Mouse (Mus musculus) spleen, embryonic (tissue): ENCODE results near the gene Ghrl.

Experiments used
- CTCF ChIA-PET: fragments of 350-600 bp; sonication (Branson Sonifier 250); formaldehyde crosslinking; loops from one replicate; lab custom pipeline; 2022; lab: Charles Lee

Gene Ghrl

DNA sequence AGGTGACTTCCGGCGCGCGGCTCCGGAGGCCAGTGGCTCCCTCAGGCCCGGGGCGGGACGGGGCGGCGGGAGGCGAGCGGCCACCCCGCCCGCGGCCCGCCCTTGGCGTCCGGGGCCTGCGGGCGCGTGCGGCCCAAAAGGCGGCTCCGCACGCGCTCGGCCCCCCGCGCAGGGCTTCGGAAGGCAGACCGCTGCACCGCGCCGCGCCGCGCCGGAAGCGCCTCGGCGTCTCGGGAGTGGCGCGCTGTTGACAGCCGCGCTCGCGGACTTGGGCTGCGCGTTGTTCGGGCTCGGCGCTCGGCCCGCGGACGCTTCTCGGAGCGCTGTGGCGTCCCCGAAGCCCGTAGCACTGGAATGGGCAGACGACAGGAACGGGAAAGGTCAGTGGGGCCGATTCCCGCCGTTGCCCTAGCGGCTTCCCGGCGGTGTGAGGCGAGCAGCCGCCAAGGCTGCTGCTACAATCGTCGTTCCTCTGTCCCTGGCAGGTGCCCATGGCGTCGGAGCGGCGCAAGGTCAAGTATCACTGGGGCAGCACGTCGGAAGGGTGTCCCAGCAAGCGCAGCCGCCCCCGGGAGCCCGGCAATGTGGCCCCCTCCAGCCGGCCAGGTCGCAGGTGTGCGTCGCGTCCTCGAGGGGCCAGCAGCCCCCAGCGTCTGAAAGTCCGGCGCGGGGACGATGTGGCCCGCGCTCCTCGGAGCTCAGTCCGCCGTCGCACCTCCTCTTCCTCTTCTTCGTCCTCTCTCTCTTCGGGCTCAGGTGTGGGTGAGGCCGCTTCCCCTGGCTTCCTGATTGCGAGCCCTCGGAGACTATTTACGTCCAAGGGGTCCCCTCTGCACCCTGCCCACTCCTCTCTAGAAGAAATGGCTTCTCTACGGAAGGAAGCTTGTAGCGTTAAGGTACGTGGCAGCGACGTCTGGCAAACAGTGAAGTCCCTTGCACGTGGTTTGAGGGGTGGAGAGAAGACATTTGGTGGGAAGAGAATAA, 22.2 kb downstream of the Ghrl start:
- CTCF ChIA-PET = interaction anchor here (0.7 to 0.8 kb wide), 2 partner anchors 35 to 90 kb away, joined by 3 to 5 read pairs; no protein-coding TSS in a partner anchor

DNA sequence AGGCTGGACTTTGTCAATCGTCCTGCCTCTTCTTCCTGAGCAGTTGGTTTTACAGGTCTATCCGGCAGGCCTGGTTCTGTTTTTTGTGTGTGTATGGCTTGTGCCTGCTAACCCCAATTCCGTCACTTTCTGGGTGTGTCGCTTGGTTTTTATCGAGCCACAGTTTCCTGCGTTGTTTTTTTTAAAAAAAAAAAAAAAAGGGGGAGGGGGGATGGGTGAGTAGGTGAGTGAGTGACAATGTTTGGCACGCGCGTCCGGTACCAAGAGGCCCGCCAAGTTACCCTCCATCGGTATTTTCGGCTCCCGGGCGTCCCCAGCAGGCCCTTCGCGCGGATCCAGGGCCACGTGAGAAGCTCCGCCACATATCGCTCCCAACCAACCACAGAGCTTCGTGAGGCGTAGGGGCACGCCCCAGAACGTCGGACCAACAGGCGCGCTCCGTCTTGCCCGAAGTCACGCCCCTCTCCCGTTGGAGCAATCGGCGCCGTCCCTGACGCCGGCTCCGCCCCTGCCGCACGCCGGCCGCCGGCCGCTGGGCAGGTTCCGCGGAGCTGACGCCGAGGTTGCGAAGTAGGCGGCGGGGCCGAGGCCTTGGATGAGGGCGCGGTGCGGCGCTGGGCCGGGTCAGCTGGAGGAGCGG, 23.0 kb downstream of the Ghrl start, which contains the start of gene Tatdn2:
Gene Tatdn2 (plus strand): TSS at position 469 of the 640 bp plus-strand sequence.
- CTCF ChIA-PET = interaction anchor here (0.7 to 0.8 kb wide), 2 partner anchors 16 to 91 kb away, joined by 4 to 5 read pairs; no protein-coding TSS in a partner anchor

DNA sequence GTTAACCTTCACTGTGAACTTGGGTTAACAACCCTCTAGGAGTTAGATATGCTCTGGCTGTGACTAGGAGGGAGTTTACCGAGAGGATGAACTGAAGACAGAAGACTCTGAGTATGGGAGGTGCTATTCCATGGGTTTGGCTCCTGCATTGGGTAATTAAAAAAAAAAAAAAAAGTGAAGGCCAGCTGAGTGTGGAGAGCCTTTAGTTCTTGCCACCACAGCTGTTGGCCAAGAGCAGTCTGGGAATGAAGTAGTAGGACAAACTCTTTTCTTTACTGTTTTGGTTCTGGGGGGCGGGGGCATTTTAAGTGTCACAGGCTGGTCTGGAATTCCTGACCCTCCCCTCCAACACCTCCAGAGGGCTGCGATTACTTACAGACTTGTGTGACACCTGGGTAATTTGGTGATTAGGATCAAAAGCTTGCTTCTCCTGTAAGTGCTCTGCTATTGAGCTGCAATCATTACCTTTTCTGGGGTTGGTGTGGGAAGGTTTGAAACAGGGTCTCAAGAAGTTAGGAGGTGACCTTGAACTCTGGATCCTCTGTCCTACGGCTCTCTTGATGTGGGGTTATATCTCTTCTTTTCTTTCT, 23.8 kb downstream of the Ghrl start:
- CTCF ChIA-PET = interaction anchor here (0.7 to 0.8 kb wide), 2 partner anchors 15 to 41 kb away, joined by 3 to 4 read pairs; no protein-coding TSS in a partner anchor

DNA sequence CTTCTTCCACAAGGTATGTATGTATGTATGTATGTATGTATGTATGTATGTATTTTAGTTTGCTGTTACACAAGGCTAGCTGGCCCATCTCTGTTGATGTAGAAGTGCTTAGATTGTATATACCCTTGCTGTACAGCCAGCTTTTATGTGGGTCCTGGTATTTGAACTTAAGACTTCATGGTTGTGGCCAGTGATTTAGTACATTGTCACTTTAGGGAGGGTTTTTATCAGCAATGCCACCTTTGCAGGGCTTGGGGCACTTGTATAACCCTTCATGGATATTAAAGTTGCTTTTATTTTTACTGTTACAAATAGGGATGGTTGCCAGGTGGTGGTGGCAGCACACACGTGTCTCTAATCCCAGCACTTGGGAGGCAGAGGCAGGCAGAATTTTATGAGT, 24.5 kb downstream of the Ghrl start:
- CTCF ChIA-PET = interaction anchor here (0.7 kb wide), 1 partner anchor 19 kb away, joined by 3 read pairs; no protein-coding TSS in a partner anchor

DNA sequence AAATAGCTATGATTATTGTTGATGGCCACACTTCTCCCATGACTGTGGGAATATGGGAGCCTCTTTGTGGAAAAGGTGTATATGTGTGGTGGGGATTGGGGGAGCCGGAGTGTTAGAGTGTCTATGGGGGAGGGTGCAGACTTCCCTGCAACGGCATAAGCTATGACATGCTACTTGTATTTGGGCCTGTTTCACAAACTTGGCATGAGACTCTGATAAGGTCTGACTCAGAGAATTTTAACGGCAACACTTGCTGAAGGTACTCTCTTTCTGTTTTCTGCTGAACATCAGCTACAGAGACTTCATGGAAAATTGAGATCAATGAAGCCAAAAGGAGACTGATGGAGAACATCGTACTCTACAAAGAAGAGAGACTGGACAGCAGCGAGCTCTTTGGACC, 26.3 kb downstream of the Ghrl start:
- CTCF ChIA-PET = no interaction called here

DNA sequence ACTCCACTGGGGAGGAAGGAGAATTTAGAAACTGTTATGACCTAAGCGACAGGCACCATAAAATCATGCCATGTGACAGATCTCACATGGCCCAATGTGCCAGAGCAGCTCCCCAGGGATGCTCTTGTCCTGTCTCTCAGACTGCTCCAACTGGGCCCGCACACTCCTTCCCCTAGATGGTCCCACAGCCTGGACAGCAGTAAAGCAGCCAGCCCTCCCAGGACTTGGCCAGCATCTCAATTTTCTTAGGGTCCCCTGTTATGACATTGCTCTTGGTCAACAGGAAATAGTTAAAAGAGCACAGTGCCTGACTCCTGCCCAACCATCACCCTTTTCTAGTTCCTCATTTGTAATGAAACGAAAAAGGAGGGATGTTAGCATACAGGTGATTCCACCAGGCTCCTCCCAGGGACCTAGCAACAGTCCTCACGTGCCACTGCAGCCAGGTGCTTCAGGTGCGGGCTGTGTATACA, 27.0 kb downstream of the Ghrl start:
- CTCF ChIA-PET = interaction anchor here (0.7 kb wide), 1 partner anchor 73 kb away, joined by 3 read pairs; no protein-coding TSS in a partner anchor

DNA sequence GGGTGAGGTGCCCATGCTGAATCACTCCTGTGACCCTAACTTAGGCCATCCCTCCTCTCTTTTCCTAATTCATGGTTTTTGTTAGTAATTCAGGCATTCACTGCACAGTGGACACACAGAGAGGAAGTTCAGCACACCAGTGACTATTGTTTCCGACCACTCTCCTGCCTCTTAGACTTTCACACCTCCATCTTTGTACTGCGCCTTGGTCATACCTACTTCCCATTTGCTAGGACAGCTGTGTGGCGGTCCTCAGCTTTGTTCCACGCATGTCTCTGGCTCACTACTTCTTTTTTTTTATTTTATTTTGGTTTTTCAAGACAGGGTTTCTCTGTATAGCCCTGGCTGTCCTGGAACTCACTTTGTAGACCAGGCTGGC, 28.6 kb downstream of the Ghrl start:
- CTCF ChIA-PET = no interaction called here

DNA sequence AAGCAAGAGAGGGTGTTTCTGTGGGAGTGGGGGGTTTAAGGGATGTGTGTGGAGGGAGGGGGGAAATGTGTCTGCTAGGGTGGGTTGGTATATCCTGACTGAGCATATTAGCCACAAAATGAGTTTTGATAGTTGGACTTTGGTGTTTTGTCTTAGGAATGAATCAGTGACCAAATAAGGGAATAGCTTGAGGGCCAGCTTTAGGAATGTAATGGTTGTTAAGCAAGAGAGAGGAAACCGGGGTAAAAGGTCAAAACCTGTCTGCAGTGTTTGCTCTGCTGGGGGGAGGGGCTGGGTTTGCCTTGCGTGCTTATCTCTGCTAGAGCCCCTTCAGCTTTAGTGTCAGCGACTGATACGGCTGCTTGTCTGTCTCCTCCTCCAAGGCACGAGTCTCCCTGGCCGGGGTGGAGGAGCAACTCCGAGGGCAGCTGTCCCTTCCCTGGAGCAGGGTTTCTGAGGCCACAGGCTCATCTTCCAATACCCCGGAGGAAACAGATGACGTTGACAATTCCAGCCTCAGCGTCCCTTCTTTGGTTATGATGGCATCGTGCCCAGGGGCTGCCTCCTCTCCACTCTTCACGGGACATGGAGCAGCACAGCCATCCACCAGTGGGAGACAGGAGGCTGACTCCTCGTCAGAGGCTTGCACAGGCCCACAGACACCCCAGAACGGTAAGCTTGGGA, 29.1 kb downstream of the Ghrl start:
- CTCF ChIA-PET = no interaction called here

DNA sequence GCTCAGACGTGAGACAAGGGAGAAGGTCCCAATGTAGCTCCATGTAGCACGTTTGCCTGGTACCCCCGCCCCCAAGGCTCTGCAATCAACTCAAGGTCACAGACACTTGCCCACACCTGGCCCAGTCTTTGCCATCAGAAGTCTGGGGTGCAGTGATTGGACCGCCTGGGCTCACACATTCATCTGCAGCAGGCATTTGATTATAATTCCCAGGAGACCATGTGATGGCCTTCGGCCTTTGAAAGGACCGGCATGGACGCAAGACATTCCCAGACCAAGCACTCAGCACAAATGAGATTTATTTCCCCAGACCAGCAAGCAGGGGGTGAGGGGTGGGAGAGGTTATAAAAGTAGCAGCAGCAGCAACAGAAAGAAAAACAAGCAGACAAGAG, 29.7 kb downstream of the Ghrl start:
- CTCF ChIA-PET = no interaction called here

DNA sequence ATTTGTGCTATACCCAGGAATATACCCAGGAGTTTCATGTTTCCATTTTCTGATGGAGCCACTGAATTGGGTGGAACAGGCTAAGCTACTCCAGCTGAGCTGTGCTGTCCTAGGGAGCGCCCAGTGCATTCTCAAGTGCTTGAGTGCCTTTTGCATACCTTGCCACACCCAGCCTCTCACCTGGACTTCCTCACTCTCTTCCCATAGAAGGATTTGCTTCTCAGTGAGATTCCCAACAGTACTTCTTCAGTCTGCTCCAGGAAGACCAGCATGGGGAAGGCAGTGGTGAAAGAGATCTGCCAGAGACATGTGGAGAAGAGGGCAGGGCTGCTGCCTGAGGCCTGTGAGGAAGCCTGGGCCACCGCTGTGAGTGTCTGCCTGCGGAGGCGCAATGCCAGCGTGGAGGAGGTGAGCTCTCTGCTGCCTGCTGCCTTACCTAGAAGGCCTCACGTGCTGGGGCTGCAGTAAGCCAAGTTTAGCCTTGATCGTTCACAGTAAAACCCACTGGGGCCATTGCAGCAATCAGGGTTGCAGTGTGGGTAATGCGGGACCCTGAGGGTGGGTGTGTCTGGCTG, 33.0 kb downstream of the Ghrl start:
- CTCF ChIA-PET = no interaction called here

DNA sequence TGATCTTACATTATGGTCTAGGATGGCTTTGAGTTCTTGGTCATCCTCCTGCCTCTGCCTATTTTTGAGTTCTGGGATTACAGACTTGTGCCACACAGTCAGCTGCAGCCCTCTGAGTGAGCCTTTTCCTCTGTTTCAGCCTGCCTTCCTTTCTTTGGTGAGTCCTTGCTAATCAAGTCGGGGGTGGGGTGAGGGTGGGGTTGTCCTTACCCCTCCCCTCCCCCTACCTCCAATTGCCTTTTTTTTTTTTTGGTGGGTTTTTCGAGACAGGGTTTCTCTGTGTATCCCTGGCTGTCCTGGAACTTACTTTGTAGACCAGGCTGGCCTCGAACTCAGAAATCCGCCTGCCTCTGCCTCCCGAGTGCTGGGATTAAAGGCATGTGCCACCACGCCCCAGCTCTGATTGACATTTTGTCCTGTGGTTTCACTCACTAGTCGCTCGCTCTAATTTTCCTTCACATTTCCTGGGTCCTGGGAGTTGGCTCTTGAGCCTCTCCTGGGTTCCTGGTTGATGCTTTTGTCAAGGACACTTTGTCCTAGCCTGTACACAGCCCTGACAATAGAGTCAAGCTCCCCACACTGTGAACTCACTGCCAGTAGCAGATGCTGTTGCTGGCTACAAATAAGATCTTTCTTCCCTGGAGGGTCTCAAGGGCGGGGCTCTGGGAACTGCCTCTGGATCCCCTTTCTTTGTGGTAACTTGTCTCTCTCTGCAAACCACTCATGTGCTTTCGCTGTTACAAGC, 36.4 kb downstream of the Ghrl start:
- CTCF ChIA-PET = interaction anchor here (0.6 to 0.7 kb wide), 2 partner anchors 20 to 67 kb away, joined by 6 to 8 read pairs; no protein-coding TSS in a partner anchor

DNA sequence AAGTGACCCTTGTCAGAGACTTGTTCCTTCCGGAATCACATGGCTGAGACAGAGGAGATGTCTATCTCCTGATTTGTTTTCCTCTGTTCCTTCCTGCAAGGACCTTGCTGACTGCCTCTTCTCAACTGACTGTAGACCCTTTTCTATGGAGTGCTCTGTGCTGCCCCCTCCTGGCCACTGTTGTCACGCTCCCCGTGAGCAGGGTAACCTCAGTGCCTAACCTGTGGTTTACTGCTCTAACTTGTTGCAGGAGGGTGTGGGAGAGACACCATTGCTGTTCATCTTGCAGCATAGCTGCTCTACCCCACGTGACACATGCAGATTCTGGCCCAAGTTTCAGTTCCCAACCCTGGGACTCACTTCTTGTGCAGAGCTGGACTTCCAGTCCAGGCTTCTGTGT, 38.4 kb downstream of the Ghrl start:
- CTCF ChIA-PET = interaction anchor here (0.7 to 1.3 kb wide), 2 partner anchors 15 to 43 kb away, joined by 4 to 5 read pairs; partner anchors contain the start of gene Irak2

DNA sequence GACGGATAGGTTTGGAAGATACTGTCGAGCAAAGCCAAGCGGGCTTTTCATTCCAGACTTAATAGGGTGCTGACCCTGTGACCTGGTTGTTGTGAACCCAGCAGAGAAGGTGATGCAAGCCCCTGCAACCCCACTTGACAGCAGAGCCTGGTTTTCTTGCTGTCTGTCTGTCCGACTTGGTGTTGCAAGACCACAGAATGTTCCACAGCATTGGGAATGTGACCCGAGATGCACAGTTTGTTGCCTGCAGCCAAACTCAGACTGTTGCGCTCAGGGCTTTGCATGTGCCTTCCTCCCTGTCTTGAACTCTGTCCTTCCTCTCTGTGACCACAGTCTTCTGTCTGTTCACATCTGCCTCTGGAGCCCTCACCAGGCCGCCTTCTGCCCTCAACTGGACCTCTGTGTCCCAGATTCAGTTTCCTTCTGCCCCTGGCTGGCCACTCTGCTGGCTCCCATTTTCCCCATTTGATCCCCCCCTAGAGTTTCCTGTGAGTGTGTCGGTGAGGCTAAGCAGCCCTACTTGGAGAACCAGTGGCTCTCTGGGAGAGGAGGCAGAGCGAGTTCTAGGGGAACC, 39.6 kb downstream of the Ghrl start:
- CTCF ChIA-PET = no interaction called here

DNA sequence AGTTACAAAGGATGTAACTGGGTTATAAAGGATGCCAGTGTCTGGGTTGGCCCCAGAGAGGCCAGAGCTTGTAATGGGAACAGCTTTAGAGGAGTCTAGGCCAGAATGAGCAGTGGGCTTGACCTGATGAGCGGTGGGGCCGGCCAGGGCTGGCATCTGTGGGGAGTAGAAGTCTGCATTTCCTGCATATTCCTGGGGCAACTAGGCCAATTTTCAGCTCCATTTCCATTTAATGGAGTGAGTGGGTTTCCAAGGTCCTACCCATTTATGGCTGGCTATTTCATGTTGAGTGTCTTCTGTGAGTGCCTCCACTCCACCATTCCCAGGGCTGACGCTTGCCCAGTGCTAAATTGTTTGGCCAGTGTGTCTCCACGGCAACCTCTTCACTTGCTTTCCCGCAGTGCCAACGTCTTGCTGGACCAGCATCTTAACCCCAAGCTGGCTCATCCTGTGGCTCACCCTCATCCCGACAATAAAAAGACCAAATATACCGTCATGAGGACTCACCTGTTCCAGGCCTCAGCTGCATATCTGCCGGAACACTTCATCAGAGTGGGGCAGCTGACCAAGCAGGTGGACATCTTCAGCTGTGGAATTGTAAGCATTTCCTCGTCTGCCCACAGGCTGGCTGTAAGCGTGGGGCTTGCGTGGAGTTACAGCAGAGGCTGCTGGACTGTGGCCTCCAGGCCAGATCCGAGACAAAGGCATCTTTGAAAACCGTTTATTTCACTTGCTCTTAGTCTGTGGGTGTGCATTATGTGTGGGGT, 41.3 kb downstream of the Ghrl start:
- CTCF ChIA-PET = no interaction called here

DNA sequence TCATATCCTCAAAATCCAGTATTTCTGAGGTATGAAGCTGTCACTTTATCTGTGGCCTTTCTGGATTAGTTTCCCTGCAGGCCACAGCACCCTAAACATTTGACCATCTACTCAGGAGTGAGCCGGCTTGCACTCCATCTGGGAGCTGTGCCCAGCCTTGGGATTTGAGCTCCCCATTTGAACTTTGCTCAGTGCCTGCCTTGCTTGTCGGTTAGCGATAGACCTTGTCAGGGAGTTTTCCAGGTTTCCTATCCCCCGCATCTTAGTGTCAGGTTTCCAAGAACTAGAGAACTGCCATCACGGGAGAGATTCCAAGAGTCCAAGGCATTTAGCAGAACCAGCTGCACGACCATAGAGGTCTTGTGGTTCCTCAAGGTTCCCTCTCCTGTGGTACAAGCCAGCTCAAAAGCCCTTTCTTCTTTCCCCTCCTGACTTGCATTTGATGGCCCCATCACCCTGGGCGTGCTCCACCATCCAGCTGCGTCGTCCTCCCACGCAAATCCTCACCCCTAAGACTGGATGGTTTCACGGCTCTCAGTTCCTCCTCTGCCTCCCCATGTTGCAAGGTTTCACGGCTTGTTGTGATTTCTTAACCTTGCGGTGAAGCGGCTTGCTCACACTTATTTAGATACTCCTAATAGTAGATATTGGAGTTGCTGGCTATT, 42.5 kb downstream of the Ghrl start:
- CTCF ChIA-PET = interaction anchor here (0.7 to 1.1 kb wide), 2 partner anchors 23 to 38 kb away, joined by 3 to 6 read pairs; no protein-coding TSS in a partner anchor

DNA sequence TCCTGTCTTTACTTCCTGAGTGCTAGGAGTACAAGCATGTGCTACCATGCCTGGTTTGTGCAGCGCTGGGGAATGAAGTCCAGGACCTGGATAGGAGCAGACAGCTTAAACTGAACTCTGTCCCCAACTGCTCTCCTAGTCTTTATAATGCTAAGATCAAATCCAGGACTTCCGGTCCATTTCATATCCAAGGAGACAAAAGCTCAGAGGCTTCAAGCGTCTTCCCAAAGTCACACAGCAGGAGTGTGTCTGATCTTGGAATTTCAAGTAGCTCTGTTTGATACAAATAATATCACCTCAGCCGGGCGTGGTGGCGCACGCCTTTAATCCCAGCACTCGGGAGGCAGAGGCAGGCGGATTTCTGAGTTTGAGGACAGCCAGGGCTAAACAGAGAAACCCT, 43.7 kb downstream of the Ghrl start:
- CTCF ChIA-PET = interaction anchor here (1.0 kb wide), 1 partner anchor 17 kb away, joined by 3 read pairs; no protein-coding TSS in a partner anchor

DNA sequence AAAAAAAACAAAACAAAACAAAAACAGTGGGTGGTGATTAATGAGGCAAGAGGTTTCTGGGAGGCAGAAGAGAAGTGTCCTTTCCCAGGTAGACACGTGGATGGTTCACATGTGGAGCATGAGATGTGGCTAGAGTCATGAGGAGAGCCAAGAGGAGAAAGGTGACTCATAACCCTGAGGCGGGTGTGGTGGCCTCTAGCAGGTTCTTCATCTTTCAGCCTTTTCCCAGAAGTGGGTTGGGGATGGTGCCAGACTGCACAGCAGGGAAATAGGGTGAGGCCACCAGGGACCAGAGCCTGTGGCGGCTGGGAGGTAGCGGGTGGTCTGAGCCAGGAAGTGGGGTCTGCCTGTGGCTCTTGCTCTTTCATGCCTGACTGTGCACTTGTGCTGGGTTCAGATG, 44.4 kb downstream of the Ghrl start:
- CTCF ChIA-PET = no interaction called here

DNA sequence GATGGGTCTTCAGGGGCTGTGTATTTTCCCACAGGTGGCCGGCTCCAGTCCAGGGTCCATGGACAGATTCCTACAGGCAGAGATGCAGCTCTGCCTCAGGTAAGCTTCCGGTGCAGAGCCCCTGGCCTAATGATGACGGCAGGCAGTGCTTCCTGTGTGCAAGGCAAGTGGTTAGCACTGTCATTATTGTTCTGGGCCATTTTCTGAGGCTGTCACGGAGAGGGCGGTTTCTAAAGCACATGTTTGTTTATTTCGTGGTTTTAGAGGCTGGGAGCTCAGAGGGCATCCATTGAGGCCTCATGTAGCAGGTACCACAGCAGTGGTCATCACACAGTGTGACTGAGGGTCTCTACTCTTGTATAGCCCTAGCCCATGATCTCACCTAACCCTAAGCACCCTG, 46.7 kb downstream of the Ghrl start:
- CTCF ChIA-PET = interaction anchor here (0.9 kb wide), 1 partner anchor 14 kb away, joined by 3 read pairs; no protein-coding TSS in a partner anchor
